Comparison of ENCODE assay signal across 8 mouse cellular contexts in the genomic region with DNA sequence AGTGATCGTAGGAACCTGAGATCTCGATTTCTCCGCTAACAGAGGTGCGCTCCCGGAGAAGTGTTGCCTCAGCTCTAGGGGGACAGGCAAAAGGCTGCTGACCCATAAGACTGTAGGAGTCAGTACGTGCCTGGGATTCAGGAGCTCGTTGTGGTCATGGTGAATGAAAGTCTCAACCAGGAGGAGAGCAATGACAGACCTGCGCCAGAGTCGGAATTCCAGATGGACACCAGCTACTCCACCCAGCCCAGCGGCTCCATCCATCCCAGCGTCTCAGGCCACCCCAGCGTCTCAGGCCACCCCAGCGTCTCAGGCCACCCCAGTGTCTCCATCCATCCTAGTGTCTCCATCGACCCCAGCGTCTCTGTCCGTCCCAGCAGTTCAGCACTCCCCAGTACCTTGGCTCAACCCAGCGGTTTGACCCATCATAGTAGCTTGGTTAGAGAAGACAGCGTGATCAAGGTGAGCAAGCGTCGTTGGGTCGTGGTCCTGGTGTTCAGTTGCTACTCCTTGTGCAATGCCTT. TPM values are rescaled to one million over a fixed set of nuclear protein-coding genes. Genes with fewer than 3 reads are reported as not detected.
DNase-seq lines count a peak whose midpoint lies in the region; ATAC-seq and TF ChIP-seq lines count a peak whose summit lies in the region.

No protein-coding gene starts in this region.

- H3K4me1 ChIP-seq in heart, embryonic 12.5 days (replicated peaks), result peaks cover 13% of the 10 kb centered on the region
- H3K4me1 ChIP-seq in ES-E14 (ENCODE audit: control insufficient read depth in 2 of 2, insufficient read depth in 2 of 2, low read length in 2 of 2, poor library complexity in 1 of 2), result peaks cover 0 to 6% of the 10 kb centered on the region in 2 experiments; a peak in 1 of 4 replicates
- peaks cover 20% of the 10 kb centered on the region; the same call in 1 of the 2 replicates for H3K4me1 ChIP-seq in heart, postnatal 0 days (ENCODE audit: control insufficient read depth, insufficient read depth)

- H3K27me3 ChIP-seq in heart, embryonic 12.5 days (replicated peaks), result peaks cover 6% of the 10 kb centered on the region
- peaks cover 5% of the 10 kb centered on the region; the same call in 1 of the 2 replicates for H3K27me3 ChIP-seq in heart, postnatal 0 days (ENCODE audit: control insufficient read depth, insufficient read depth, low read length)

- H3K9me3 ChIP-seq in heart, embryonic 12.5 days (replicated peaks), result no peaks in the 10 kb centered on the region
- H3K9me3 ChIP-seq in ES-E14 (ENCODE audit: control insufficient read depth, insufficient read depth, low read depth, low read length), result no peaks in the 10 kb centered on the region
- no peaks in the 10 kb centered on the region for H3K9me3 ChIP-seq in heart, postnatal 0 days (replicated peaks; ENCODE audit: control insufficient read depth, low read length)

- H3K27ac ChIP-seq in heart, embryonic 12.5 days (ENCODE audit: poor library complexity, severe bottlenecking), result no peak overlapping the region
- H3K27ac ChIP-seq in ES-E14 (ENCODE audit: insufficient read depth, low read depth, low read length, poor library complexity, severe bottlenecking), result no peak overlapping the region
- H3K27ac ChIP-seq in heart, postnatal 0 days (ENCODE audit: low read depth), result peak overlapping the region; percentile 78

- H3K36me3 ChIP-seq in heart, embryonic 12.5 days, result no peaks in the 10 kb centered on the region
- H3K36me3 ChIP-seq in ES-E14 (ENCODE audit: control insufficient read depth, insufficient read depth, low read length, poor library complexity, severe bottlenecking), result no peaks in the 10 kb centered on the region
- H3K36me3 ChIP-seq in heart, postnatal 0 days (replicated peaks; ENCODE audit: control insufficient read depth, insufficient read depth, low read length), result no peaks in the 10 kb centered on the region

- WGBS in heart, embryonic 12.5 days, result 13% methylated on average over 21 of the region's 21 CpGs
- WGBS in heart, postnatal 0 days, result 19% methylated on average over 21 of the region's 21 CpGs

- H3K4me2 ChIP-seq in heart, embryonic 12.5 days, result peak overlapping the region; percentile 97
- peak overlapping the region; percentile 91 for H3K4me2 ChIP-seq in heart, postnatal 0 days (ENCODE audit: low read depth, low read length)

- intact Hi-C loops in heart, postnatal 10 days (cut with DNase I), result loop anchor here (2.0 kb wide), 1 partner anchor 332 kb away; the partner anchor contains the start of gene Tgfb3

- in situ Hi-C loops in ES-E14 (cut with MboI; ENCODE audit: low sequenced_read_pairs in 2 of 2, unreplicated experiment in 2 of 2), result no loop called here

- H3K4me3 ChIP-seq in heart, embryonic 12.5 days, result peak overlapping the region; percentile 57
- H3K4me3 ChIP-seq in ES-E14 (ENCODE audit: insufficient read depth in 1 of 2, low read depth in 1 of 2, low read length in 2 of 2, poor library complexity in 1 of 2, severe bottlenecking in 1 of 2), result peak overlapping the region; percentile 72 to 76
- H3K4me3 ChIP-seq in heart, postnatal 0 days (ENCODE audit: low read depth, low read length), result peak overlapping the region; percentile 55

- no peak for TF ChIP-seq CTCF in heart, postnatal 0 days (IDR thresholded peaks at IDR 0.05; ENCODE audit: low read depth)

- ATAC-seq in heart, embryonic 12.5 days (ENCODE audit: insufficient number of reproducible peaks, low FRiP score), result peak; percentile 43
- peak; percentile 14 for ATAC-seq in heart, postnatal 0 days (ENCODE audit: insufficient read depth, low read depth)
- 0 out of 2 replicates have a peak, but pooled peaks have one; percentile 31 for ATAC-seq in megakaryocyte-erythroid progenitor cell, adult 5-6 weeks (replicated peaks; ENCODE audit: low FRiP score, low TSS enrichment, poor library complexity, severe bottlenecking)
- no peak for ATAC-seq in activated CD4-positive, CD25-positive, alpha-beta regulatory T cell, adult 4 months

- DNase-seq in heart, postnatal 10 days, result no peak
- DNase-seq in ES-E14 (ENCODE audit: low read depth, low spot score), result no peak
- no peak for DNase-seq in heart, postnatal 0 days (ENCODE audit: low spot score)
- DNase-seq in layer of hippocampus, postnatal 10 days (ENCODE audit: low spot score in 2 of 2), result no peak
- no peak for DNase-seq in spleen, adult 12 weeks (ENCODE audit: low spot score)

- no peak for TF ChIP-seq EP300 in heart, postnatal 0 days (IDR thresholded peaks at IDR 0.05; ENCODE audit: low read depth)

- peak overlapping the region; percentile 72 for H3K9ac ChIP-seq in heart, embryonic 12.5 days
- H3K9ac ChIP-seq in ES-E14 (ENCODE audit: insufficient read depth, low read depth, low read length, poor library complexity, severe bottlenecking), result peak overlapping the region; percentile 58
- peak overlapping the region; percentile 54 for H3K9ac ChIP-seq in heart, postnatal 0 days (replicated peaks; ENCODE audit: low read depth, low read length)

TF ChIP-seq in ES-E14, 5 proteins besides CTCF, POLR2A, EP300 and RAD21:
- TF ChIP-seq MAFK (IDR thresholded peaks at IDR 0.05; ENCODE audit: insufficient read depth, low read depth, low read length) (no peak), ZNF384 (IDR thresholded peaks at IDR 0.05; ENCODE audit: low read depth, low read length) (no peak), CHD2 (IDR thresholded peaks at IDR 0.05; ENCODE audit: low read depth, low read length) (no peak), HCFC1 (IDR thresholded peaks at IDR 0.05; ENCODE audit: borderline replicate concordance, insufficient read depth, low read length) (no peak)

RNA-seq across cellular contexts. Expression of gene Flvcr2, which starts 0.4 kb away (rescaled TPM):
- polyA plus RNA-seq in heart, embryonic 12.5 days (2016; fragmentation: Nextera tagmentation; extraction: Ambion mirVana), result 6.8 and 7.1 TPM in 2 replicates
- total RNA-seq in heart, postnatal 10 days (2021), result 1 to 10 TPM; 3.3 to 3.8 TPM
- 5.9 and 6.7 TPM in 2 replicates for total RNA-seq in ES-E14 (2012; rRNA removed)
- 16.2 and 28.2 TPM in 2 replicates for total RNA-seq in heart, postnatal 0 days (2014; rRNA removed; ENCODE audit: low replicate concordance)
- polyA plus RNA-seq in heart, postnatal 0 days (2015; fragmentation: Nextera tagmentation; extraction: Ambion mirVana), result 7.3 and 9.7 TPM in 2 replicates
- total RNA-seq in megakaryocyte-erythroid progenitor cell, adult 5-6 weeks (2014; fragmentation: Nextera tagmentation), result not detected in 2 replicates
- not detected in 2 replicates for total RNA-seq in megakaryocyte-erythroid progenitor cell, adult 5-6 weeks (2017)
- 1 to 10 TPM; 2.8 to 3.0 TPM for total RNA-seq in layer of hippocampus, postnatal 10 days (2021)
- under 1 TPM; 0.48 to 0.60 TPM for polyA plus RNA-seq in activated CD4-positive, CD25-positive, alpha-beta regulatory T cell, adult 4 months (2017; shearing (Covaris generic))
